Mouse (Mus musculus) lung, postnatal 0 days (tissue): ENCODE results near the gene Prss35. TPM values are rescaled to one million over a fixed set of nuclear protein-coding genes. Genes with fewer than 3 reads are reported as not detected.

Experiments
- ATAC-seq: fragments of 200-750 bp; cut with Nextera tagmentation; 2 replicates; pipeline ENCODE4 v1.8.0; 2017; ENCODE audit warnings: moderate library complexity
- DNase-seq: peaks from one replicate; pipeline ENCODE4 v3.0.0-alpha.2; 2016; ENCODE audit warnings: low spot score
- H3K27ac ChIP-seq: fragments of 300-500 bp; sonication (generic); 2 replicates; pipeline ENCODE4 v1.5.1; 2014; ENCODE audit warnings: antibody characterized with exemption, mild to moderate bottlenecking, low read length, mixed read lengths
- H3K27me3 ChIP-seq: fragments of 300-500 bp; sonication (generic); replicated peaks from 2 replicates; pipeline ENCODE4 v1.6.1; 2014; ENCODE audit warnings: low read length, mixed read lengths; ENCODE audit not compliant: insufficient read depth
- H3K36me3 ChIP-seq: fragments of 300-500 bp; sonication (generic); 2 replicates; pipeline ENCODE4 v1.6.1; 2014; ENCODE audit warnings: low read length, mixed read lengths; ENCODE audit not compliant: insufficient read depth
- H3K4me1 ChIP-seq: fragments of 300-500 bp; sonication (generic); 2 replicates; pipeline ENCODE4 v1.6.1; 2014; ENCODE audit warnings: antibody characterized with exemption, low read depth, low read length, mixed read lengths; ENCODE audit not compliant: insufficient read depth
- H3K4me2 ChIP-seq: fragments of 300-500 bp; sonication (generic); replicated peaks from 2 replicates; pipeline ENCODE4 v1.6.1; 2014; ENCODE audit warnings: low read depth, mild to moderate bottlenecking, low read length, moderate library complexity, mixed read lengths
- H3K4me3 ChIP-seq: fragments of 300-500 bp; sonication (generic); 2 replicates; pipeline ENCODE4 v1.5.1; 2014; ENCODE audit warnings: low read depth, low read length
- H3K9ac ChIP-seq: fragments of 300-500 bp; sonication (generic); replicated peaks from 2 replicates; pipeline ENCODE4 v1.6.1; 2014; ENCODE audit warnings: low read depth, mild to moderate bottlenecking
- H3K9me3 ChIP-seq: fragments of 300-500 bp; sonication (generic); 2 replicates; pipeline ENCODE4 v1.6.1; 2016; ENCODE audit warnings: low read length, mixed read lengths
- CTCF ChIP-seq: IDR thresholded peaks from 2 replicates; pipeline ENCODE4 v1.5.1; 2016; ENCODE audit warnings: antibody characterized with exemption, mild to moderate bottlenecking
- EP300 ChIP-seq: IDR thresholded peaks from 2 replicates; pipeline ENCODE4 v1.6.1; 2016; ENCODE audit warnings: antibody characterized with exemption, mild to moderate bottlenecking, control low read depth
- WGBS: fragments of 180-500 bp; shearing (Covaris S2); extraction: QIAGEN DNeasy Blood & Tissue Kit; methylation state at CpG from one replicate; pipeline ENCODE4 v1.1.7; 2014; 5-methylcytosine and 5-hydroxymethylcytosine counted together
- polyA plus RNA-seq: library from polyadenylated mRNA; unstranded; fragments of >200 nt; fragmentation: Nextera tagmentation; extraction: Ambion mirVana; gene quantifications from 2 replicates; pipeline ENCODE4 v1.2.1, GENCODE M21; 2015

Prss35 gene
- polyA plus RNA-seq, 1 experiment from 2014 or later = 18.0 TPM

GRCm38 (mm10) chr9:86799099-86799498 is 55.6 kb downstream of the Prss35 start:
- no peaks in the 10 kb centered on the region for H3K36me3 ChIP-seq
- DNase-seq (no peak), ATAC-seq (no peak)
- H3K27me3 ChIP-seq = no peaks in the 10 kb centered on the region
- no peak for TF ChIP-seq EP300
- H3K4me1 ChIP-seq = no peaks in the 10 kb centered on the region
- H3K9me3 ChIP-seq = no peaks in the 10 kb centered on the region
- no peak overlapping the region for H3K4me2 ChIP-seq
- H3K9ac ChIP-seq = no peak overlapping the region
- H3K27ac ChIP-seq = no peak overlapping the region
- no peak overlapping the region for H3K4me3 ChIP-seq
- 69% methylated on average over 7 of the region's 7 CpGs for WGBS

GRCm38 (mm10) chr9:86800600-86801163 is 57.2 kb downstream of the Prss35 start:
- ATAC-seq (no peak), DNase-seq (peak; percentile 50)
- TF ChIP-seq EP300 (no peak), CTCF (peak; percentile 65)
- no peaks in the 10 kb centered on the region for H3K36me3 ChIP-seq
- H3K4me2 ChIP-seq = no peak overlapping the region
- H3K27ac ChIP-seq = no peak overlapping the region
- WGBS = 26% methylated on average over 3 of the region's 3 CpGs
- H3K4me1 ChIP-seq = no peaks in the 10 kb centered on the region
- H3K9ac ChIP-seq = no peak overlapping the region
- no peak overlapping the region for H3K4me3 ChIP-seq
- no peaks in the 10 kb centered on the region for H3K9me3 ChIP-seq
- H3K27me3 ChIP-seq = no peaks in the 10 kb centered on the region

Other genes starting within 250 kb of the Prss35 start
- 20.5 and 24.6 TPM in 2 replicates for gene Pgm3, start 171.8 kb upstream of the Prss35 start, polyA plus RNA-seq
- gene Rwdd2a, start 171.7 kb upstream of the Prss35 start, polyA plus RNA-seq = 6.1 and 6.7 TPM in 2 replicates
- 48.7 and 51.1 TPM in 2 replicates for gene Me1, start 47.7 kb upstream of the Prss35 start, polyA plus RNA-seq
- 0.45 and 0.75 TPM in 2 replicates for gene Snap91, start 137.0 kb downstream of the Prss35 start, polyA plus RNA-seq